Mouse (Mus musculus) thymus, postnatal 14 days (tissue): ENCODE results near the gene Stard3.
A peak's percentile ranks its signal among the peaks of the same experiment; 100 is the strongest.

Source experiments
- DNase-seq: peaks from one replicate; pipeline ENCODE4 v3.0.0; 2021

Gene Stard3

GRCm38 (mm10) chr11:98348083-98348961 is 9.8 kb upstream of the Stard3 start, which contains the start of gene Ppp1r1b:
TSS of gene Ppp1r1b (plus strand) at chr11:98348404.
- peak; percentile 79 for DNase-seq

- DNase-seq = no peak
These were observed 8.9 kb upstream of the Stard3 start for GRCm38 (mm10) chr11:98349308-98349707.

- DNase-seq = no peak
These were observed 5.7 kb upstream of the Stard3 start for GRCm38 (mm10) chr11:98352272-98352990.

- DNase-seq = no peak
These were observed 4.4 kb upstream of the Stard3 start for GRCm38 (mm10) chr11:98353651-98354211.

- DNase-seq = no peak
These were observed 3.7 kb upstream of the Stard3 start for GRCm38 (mm10) chr11:98354445-98354844.

GRCm38 (mm10) chr11:98355732-98356299 is 2.4 kb upstream of the Stard3 start:
- peak; percentile 79 for DNase-seq

- no peak for DNase-seq
These were observed 1.4 kb upstream of the Stard3 start for GRCm38 (mm10) chr11:98356625-98357394.

GRCm38 (mm10) chr11:98357396-98358160 is 590 bp upstream of the Stard3 start:
- no peak for DNase-seq

GRCm38 (mm10) chr11:98360866-98361521 is 2.8 kb downstream of the Stard3 start:
- DNase-seq = no peak

GRCm38 (mm10) chr11:98363817-98364216 is 5.6 kb downstream of the Stard3 start:
- no peak for DNase-seq

- no peak for DNase-seq
These were observed 6.2 kb downstream of the Stard3 start for GRCm38 (mm10) chr11:98364410-98364809.

GRCm38 (mm10) chr11:98366290-98366689 is 8.1 kb downstream of the Stard3 start:
- DNase-seq = peak; percentile 48

- peak; percentile 76 for DNase-seq
These were observed 9.1 kb downstream of the Stard3 start for GRCm38 (mm10) chr11:98367171-98367862.

- no peak for DNase-seq
These were observed 9.7 kb downstream of the Stard3 start for GRCm38 (mm10) chr11:98367863-98368186.

- no peak for DNase-seq
These were observed 11.2 kb downstream of the Stard3 start for GRCm38 (mm10) chr11:98369337-98369736.

GRCm38 (mm10) chr11:98370588-98370987 is 12.4 kb downstream of the Stard3 start:
- DNase-seq = no peak

- no peak for DNase-seq
These were observed 13.5 kb downstream of the Stard3 start for GRCm38 (mm10) chr11:98371556-98372240.

GRCm38 (mm10) chr11:98372406-98372805 is 14.2 kb downstream of the Stard3 start:
- DNase-seq = peak; percentile 79

- no peak for DNase-seq
These were observed 15.1 kb downstream of the Stard3 start for GRCm38 (mm10) chr11:98373244-98373643.

GRCm38 (mm10) chr11:98374266-98374665 is 16.1 kb downstream of the Stard3 start:
- DNase-seq = no peak
